Mouse (Mus musculus) heart, embryonic 11.5 days (tissue): ENCODE results near the gene Mylk3. TPM values are rescaled to one million over a fixed set of nuclear protein-coding genes. Genes with fewer than 3 reads are reported as not detected.

ENCODE experiments used
- ATAC-seq: fragments of 200-750 bp; cut with Nextera tagmentation; replicated peaks from 2 replicates; pipeline ENCODE4 v1.8.0; 2017; ENCODE audit warnings: moderate library complexity; ENCODE audit not compliant: insufficient number of reproducible peaks, low FRiP score, low TSS enrichment
- H3K27ac ChIP-seq: fragments of 300-500 bp; sonication (generic); 2 replicates; pipeline ENCODE4 v1.5.1; 2014; ENCODE audit warnings: mild to moderate bottlenecking, low read depth, low read length
- H3K27me3 ChIP-seq: fragments of 300-500 bp; sonication (generic); 2 replicates; pipeline ENCODE4 v1.6.1; 2014; ENCODE audit warnings: mild to moderate bottlenecking, low read length, mixed read lengths; ENCODE audit not compliant: control insufficient read depth, insufficient read depth
- H3K36me3 ChIP-seq: fragments of 300-500 bp; sonication (generic); 2 replicates; pipeline ENCODE4 v1.6.1; 2014; ENCODE audit warnings: mild to moderate bottlenecking, low read length, moderate library complexity, mixed read lengths; ENCODE audit not compliant: control insufficient read depth, insufficient read depth
- H3K4me1 ChIP-seq: fragments of 300-500 bp; sonication (generic); 2 replicates; pipeline ENCODE4 v1.6.1; 2014; ENCODE audit warnings: low read length; ENCODE audit not compliant: control insufficient read depth, insufficient read depth
- H3K4me2 ChIP-seq: fragments of 300-500 bp; sonication (generic); 2 replicates; pipeline ENCODE4 v1.6.1; 2014; ENCODE audit warnings: mild to moderate bottlenecking, moderate library complexity
- H3K4me3 ChIP-seq: fragments of 300-500 bp; sonication (generic); 2 replicates; pipeline ENCODE4 v1.5.1; 2014; ENCODE audit warnings: low read depth, low read length
- H3K9ac ChIP-seq: fragments of 300-500 bp; sonication (generic); 2 replicates; pipeline ENCODE4 v1.6.1; 2014; ENCODE audit warnings: mild to moderate bottlenecking, low read depth, low read length, moderate library complexity
- H3K9me3 ChIP-seq: fragments of 300-500 bp; sonication (generic); replicated peaks from 2 replicates; pipeline ENCODE4 v1.6.1; 2016; ENCODE audit warnings: low read length; ENCODE audit not compliant: control insufficient read depth
- WGBS: fragments of 180-500 bp; shearing (Covaris S2); extraction: QIAGEN DNeasy Blood & Tissue Kit; methylation state at CpG from one replicate; pipeline ENCODE4 v1.1.7; 2014; ENCODE audit not compliant: insufficient replicate concordance; 5-methylcytosine and 5-hydroxymethylcytosine counted together
- polyA plus RNA-seq: library from polyadenylated mRNA; unstranded; fragments of >200 nt; fragmentation: Nextera tagmentation; extraction: Ambion mirVana; gene quantifications from 2 replicates; pipeline ENCODE4 v1.2.1, GENCODE M21; 2014

The Mylk3 gene
- polyA plus RNA-seq, 1 experiment from 2014 or later, result 167 TPM

- peaks cover 16% of the 10 kb centered on the region for H3K4me1 ChIP-seq
- peak within 1 kb of the TSS; percentile 96 for H3K27ac ChIP-seq
- H3K9me3 ChIP-seq, result no peaks in the 10 kb centered on the region
- H3K4me3 ChIP-seq, result peak within 1 kb of the TSS; percentile 99
- under 1% methylated on average over 63 of the region's 63 CpGs for WGBS
- no peaks in the 10 kb centered on the region for H3K27me3 ChIP-seq
- peak; percentile 98 for ATAC-seq
- H3K36me3 ChIP-seq, result peaks cover 8% of the 10 kb centered on the region
- peak within 1 kb of the TSS; percentile 89 for H3K4me2 ChIP-seq
- peak within 1 kb of the TSS; percentile 93 for H3K9ac ChIP-seq
Measured at GRCm38 (mm10) chr8:85299434-85300077, 86.6 kb downstream of the Mylk3 start, which contains the start of the genes Orc6 and Vps35. Gene Orc6 (plus strand): TSS chr8:85299632. Gene Vps35 (minus strand): TSS chr8:85299802.

DNA sequence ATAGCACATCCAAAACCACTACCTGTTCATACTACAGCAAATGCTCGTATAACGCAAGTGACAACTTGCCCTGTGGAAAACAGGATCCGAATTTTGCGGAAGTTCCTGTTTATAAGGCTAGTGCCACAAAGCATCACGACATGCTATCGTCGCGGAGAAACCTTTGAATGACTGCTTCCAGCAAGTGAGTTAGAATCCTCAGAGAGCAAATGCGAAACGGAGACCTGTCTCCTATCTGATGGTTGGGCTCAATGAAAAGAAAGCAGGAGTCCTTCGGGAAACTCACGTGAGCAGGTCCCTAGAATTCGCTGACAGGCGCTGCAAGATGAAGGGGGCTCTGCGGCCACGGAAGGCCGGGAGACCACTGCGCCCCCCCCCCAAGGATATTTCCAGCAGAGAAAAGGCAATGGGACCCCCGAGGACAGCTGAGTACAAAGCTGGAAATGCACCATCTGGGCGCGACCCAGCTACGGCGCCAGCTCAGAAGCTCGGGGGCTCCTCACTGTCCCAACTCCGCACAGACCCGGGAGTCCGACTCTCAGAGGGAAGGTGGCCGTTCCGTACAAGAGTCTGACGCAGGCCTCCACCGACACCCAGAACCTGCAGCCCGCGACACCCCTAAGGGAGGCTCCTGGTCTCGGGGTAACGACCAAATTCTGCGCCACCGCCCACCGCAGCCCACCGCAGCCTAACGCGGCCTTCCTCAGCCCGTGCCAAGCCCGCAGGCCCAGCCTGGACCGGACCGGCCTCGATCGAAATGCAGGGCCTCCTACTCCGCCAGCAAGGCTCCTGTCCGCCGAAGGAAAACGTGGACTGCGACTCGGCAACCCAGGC, 87.3 kb downstream of the Mylk3 start:
- peaks cover 16% of the 10 kb centered on the region for H3K4me1 ChIP-seq
- peak overlapping the region; percentile 99 for H3K4me3 ChIP-seq
- peak; percentile 28; the same call in 1 of the 2 replicates for ATAC-seq
- peak overlapping the region; percentile 93 for H3K9ac ChIP-seq
- no peaks in the 10 kb centered on the region for H3K9me3 ChIP-seq
- H3K4me2 ChIP-seq, result peak overlapping the region; percentile 89
- peak overlapping the region; percentile 96 for H3K27ac ChIP-seq
- under 1% methylated on average over 53 of the region's 53 CpGs for WGBS
- H3K36me3 ChIP-seq, result peaks cover 6% of the 10 kb centered on the region
- H3K27me3 ChIP-seq, result no peaks in the 10 kb centered on the region

DNA sequence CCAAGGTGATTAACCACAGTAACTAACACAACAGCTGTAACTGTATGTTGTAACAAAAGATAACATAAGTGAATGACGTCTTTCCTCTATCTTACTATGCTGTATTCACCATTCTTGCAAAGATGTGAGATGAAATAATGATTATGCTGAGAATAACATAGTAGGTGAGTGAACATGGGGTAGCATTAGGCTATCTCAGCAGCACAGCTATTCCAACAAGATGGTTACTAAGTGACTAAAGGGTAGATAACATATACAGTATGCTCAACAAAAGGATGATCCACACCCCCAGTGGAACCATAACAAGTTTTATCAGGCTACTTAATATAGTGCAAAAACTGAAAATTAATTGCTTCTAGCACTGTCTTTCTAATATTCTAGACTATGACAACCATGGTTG, 99.3 kb downstream of the Mylk3 start:
- no peak overlapping the region for H3K9ac ChIP-seq
- 89% methylated on average over 1 of the region's 1 CpGs for WGBS
- peaks cover 20% of the 10 kb centered on the region for H3K36me3 ChIP-seq
- H3K27ac ChIP-seq, result no peak overlapping the region
- H3K4me1 ChIP-seq, result no peaks in the 10 kb centered on the region
- H3K27me3 ChIP-seq, result no peaks in the 10 kb centered on the region
- H3K4me2 ChIP-seq, result no peak overlapping the region
- no peaks in the 10 kb centered on the region for H3K9me3 ChIP-seq
- no peak for ATAC-seq
- no peak overlapping the region for H3K4me3 ChIP-seq

Other genes starting within 250 kb of the Mylk3 start
- gene Cks1brt, start 234.4 kb downstream of the Mylk3 start, polyA plus RNA-seq, result not detected in 2 replicates
- not detected in 2 replicates for gene Olfr371, start 160.4 kb downstream of the Mylk3 start, polyA plus RNA-seq
- gene Orc6, start 86.7 kb downstream of the Mylk3 start, polyA plus RNA-seq, result 91.8 and 92.3 TPM in 2 replicates
- gene Vps35, start 86.5 kb downstream of the Mylk3 start, polyA plus RNA-seq, result 113 and 137 TPM in 2 replicates
- 67.0 and 73.8 TPM in 2 replicates for gene 4921524J17Rik, start 46.5 kb upstream of the Mylk3 start, polyA plus RNA-seq
- 13.6 and 13.9 TPM in 2 replicates for gene Gpt2, start 106.2 kb upstream of the Mylk3 start, polyA plus RNA-seq
- gene Dnaja2, start 169.0 kb upstream of the Mylk3 start, polyA plus RNA-seq, result 142 and 161 TPM in 2 replicates